Mouse (Mus musculus) lung, postnatal 36 days (tissue): ENCODE measurements at regions not wholly inside any gene's neighbourhood (a gene's known extent, or its start where the extent isn't known, plus 50 kb on each side); places are given as distances from the start of the nearest gene placed in this dataset.

Source experiments
- DNase-seq: peaks from one replicate; pipeline ENCODE4 v3.0.0; 2022; ENCODE audit warnings: mixed read lengths

- no peak for DNase-seq
These were observed 224.0 kb upstream of the Pld5 start for GRCm38 (mm10) chr1:176499010-176499650.

- DNase-seq, result no peak
These were observed 193.4 kb upstream of the Pld5 start for GRCm38 (mm10) chr1:176468560-176468959.

GRCm38 (mm10) chr1:176462125-176462524, 187.0 kb upstream of the Pld5 start:
- DNase-seq, result no peak

GRCm38 (mm10) chr1:176446735-176447134, 171.6 kb upstream of the Pld5 start:
- no peak for DNase-seq

- no peak for DNase-seq
These were observed 168.6 kb upstream of the Pld5 start for GRCm38 (mm10) chr1:176443712-176444111.

- DNase-seq, result no peak
These were observed 165.1 kb upstream of the Pld5 start for GRCm38 (mm10) chr1:176440254-176440653.

- DNase-seq, result no peak
These were observed 152.7 kb upstream of the Pld5 start for GRCm38 (mm10) chr1:176427835-176428234.

- no peak for DNase-seq
These were observed 151.9 kb upstream of the Pld5 start for GRCm38 (mm10) chr1:176427046-176427445.

- no peak for DNase-seq
These were observed 142.1 kb upstream of the Pld5 start for GRCm38 (mm10) chr1:176417251-176417650.

- no peak for DNase-seq
These were observed 129.0 kb upstream of the Pld5 start for GRCm38 (mm10) chr1:176404128-176404527.

- DNase-seq, result no peak
These were observed 104.5 kb upstream of the Pld5 start for GRCm38 (mm10) chr1:176379645-176380044.

- no peak for DNase-seq
These were observed 91.8 kb upstream of the Pld5 start for GRCm38 (mm10) chr1:176366900-176367299.

GRCm38 (mm10) chr1:176360957-176361356, 85.8 kb upstream of the Pld5 start:
- DNase-seq, result no peak

- DNase-seq, result no peak
These were observed 85.0 kb upstream of the Pld5 start for GRCm38 (mm10) chr1:176359992-176360724.

GRCm38 (mm10) chr1:176355342-176355741, 80.2 kb upstream of the Pld5 start:
- DNase-seq, result no peak

GRCm38 (mm10) chr1:176354898-176355297, 79.8 kb upstream of the Pld5 start:
- DNase-seq, result no peak

GRCm38 (mm10) chr1:176352706-176353105, 77.6 kb upstream of the Pld5 start:
- no peak for DNase-seq

GRCm38 (mm10) chr1:176349909-176350495, 74.9 kb upstream of the Pld5 start:
- DNase-seq, result no peak

GRCm38 (mm10) chr1:176348129-176348528, 73.0 kb upstream of the Pld5 start:
- DNase-seq, result no peak

GRCm38 (mm10) chr1:176331344-176331743, 56.2 kb upstream of the Pld5 start:
- no peak for DNase-seq
